Mouse (Mus musculus) cerebellum, adult (tissue): ENCODE data around the gene Stk39.

Experiments used
- ATAC-seq: cut with Nextera tagmentation; 2 replicates; pipeline ENCODE4 v1.9.2; 2017; ENCODE audit warnings: mild to moderate bottlenecking, moderate library complexity, mixed read lengths; ENCODE audit not compliant: insufficient number of reproducible peaks, low FRiP score, low TSS enrichment

The Stk39 gene

DNA sequence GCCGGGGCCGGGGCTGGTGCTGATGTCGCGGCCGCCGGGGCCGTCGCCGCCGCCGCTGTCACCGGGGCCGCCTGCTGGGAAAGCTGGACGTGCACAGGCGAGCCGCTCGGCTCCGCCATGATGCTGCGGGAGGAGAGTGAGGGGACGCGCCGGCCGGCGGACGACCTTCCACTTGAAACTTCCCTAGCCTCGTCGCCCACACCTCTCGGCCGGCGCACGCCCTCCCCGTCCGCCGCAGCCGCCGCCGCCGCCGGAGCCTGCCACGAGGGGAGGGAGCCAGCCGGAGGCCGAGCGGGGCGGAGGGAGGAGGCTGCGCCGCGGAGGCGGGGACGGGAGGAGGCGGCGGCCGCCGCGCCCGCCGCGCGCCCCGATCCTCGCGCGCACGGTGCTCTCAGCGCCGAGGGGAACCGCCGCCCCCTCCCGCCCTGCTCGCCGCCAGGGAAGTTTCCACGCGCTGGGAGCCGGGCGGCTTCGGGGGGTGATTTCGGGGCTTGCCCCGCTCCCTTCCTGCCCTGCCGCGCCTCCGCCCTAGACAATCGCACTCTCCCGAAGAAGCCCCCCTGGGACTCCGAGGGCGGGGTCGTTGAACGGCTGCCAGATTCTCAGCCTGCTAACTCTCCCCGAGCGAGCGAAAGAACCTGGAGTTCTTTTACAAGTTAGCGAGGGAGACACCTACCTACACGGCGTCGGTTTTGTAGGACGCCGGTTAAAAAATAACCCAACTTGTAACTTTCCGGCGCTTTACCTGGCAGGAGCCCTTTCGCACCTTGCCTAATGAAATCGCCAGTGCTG is at the start of gene Stk39:
TSS of gene Stk39 (minus strand) at position 510 of the 792 bp plus-strand sequence.
- peak; percentile 75 for ATAC-seq

GRCm38 (mm10) chr2:68515409-68515808 is 43.3 kb upstream of the Stk39 start:
- ATAC-seq: no peak

GRCm38 (mm10) chr2:68503202-68503601 is 31.1 kb upstream of the Stk39 start:
- ATAC-seq: no peak

GRCm38 (mm10) chr2:68502734-68503133 is 30.7 kb upstream of the Stk39 start:
- ATAC-seq: no peak

DNA sequence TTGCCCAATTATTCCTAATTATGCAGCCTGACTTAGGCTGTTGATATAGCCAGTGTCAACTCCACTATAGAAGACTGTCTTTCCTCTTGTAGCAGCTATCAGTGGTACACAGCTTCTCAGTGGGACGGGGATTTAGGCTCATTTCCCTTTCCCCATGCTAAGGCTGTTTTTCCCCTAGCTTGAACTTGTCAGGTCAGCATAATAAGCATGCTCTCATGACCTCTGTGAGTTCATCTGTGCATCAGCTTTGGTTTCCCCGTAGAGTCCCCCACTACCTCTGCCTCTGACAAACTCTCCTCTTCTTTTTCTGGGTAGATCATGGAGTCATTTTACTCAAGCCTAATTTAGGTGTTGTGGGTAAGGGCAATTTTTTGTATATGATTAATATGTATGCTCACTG is 30.2 kb upstream of the Stk39 start:
- no peak for ATAC-seq

DNA sequence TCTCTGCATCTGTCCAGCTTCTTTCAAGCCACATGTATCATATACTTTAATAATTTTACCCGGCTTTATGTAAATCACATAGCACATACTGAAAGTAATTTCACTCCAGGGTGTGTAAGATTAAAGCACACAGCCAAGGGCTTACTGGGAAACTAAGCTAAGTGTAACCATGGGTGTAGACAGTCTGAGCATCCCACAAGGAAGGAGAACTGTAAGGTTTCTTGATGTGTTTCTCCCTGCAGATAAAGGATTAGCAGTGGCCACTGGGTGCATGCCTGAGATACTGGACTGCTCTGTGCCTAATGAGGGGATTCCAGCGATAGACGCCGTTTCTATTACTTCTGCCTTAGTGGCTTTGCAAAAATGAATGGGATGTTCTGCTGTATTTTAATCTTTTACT is 14.2 kb upstream of the Stk39 start:
- ATAC-seq: no peak

- no peak for ATAC-seq
These were observed 13.1 kb upstream of the Stk39 start for GRCm38 (mm10) chr2:68485141-68485540.

DNA sequence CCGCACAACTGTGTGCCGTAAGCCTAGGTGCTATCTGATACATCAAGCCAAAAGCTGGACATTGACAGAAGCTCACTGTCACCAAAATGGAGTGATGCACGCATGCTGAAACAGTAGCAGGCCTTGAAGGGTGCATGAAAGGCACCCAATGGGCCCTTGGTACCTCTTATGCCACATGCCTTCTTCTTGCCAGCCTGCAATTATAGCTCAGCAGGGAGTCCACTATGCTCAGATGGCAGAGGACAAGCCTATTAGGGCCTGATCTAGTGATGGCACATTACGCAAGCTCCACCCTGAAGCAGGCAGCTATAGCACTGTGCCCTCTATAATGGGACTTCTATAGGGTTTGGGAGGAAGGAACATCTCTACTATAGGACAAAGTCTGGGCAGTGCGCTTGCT is 10.8 kb upstream of the Stk39 start:
- no peak for ATAC-seq

DNA sequence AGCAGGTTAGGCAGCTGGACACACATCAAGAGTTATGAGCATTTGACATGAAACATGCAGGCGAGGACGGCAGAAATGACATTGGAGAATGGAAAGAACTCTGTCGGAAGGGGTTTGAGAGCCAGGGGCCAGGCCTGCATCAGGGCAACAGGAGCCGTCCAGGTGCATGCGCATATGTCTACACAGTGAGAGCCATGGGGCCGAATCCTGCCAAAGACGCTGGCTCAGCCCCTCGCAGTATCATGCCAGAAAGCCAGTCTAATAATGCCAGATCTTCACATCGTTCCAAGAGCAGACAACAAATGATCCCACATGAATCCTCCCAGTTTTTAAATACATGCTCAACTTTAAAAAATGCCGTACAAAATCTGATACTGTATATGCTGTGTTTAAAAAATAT is 7.8 kb upstream of the Stk39 start:
- peak; percentile 95 for ATAC-seq

GRCm38 (mm10) chr2:68472921-68473320 is 853 bp upstream of the Stk39 start:
- ATAC-seq: no peak

DNA sequence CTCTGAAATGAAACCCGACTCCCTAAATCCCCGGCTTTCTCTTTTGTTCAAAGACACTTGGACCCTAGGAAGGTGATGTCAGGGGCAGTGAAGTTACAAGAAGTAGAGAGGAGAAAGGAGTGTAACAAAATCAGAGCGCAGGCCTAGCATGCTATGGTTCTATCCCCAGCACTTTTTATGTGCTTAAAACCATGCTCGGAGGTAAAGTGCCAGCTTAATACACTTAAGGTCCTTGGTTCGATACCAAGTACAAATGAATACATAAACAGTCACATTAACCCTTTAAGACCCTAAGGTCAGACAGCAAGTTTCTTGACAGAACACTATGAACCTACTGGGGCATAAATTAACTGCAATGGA is 463 bp upstream of the Stk39 start:
- ATAC-seq: no peak

DNA sequence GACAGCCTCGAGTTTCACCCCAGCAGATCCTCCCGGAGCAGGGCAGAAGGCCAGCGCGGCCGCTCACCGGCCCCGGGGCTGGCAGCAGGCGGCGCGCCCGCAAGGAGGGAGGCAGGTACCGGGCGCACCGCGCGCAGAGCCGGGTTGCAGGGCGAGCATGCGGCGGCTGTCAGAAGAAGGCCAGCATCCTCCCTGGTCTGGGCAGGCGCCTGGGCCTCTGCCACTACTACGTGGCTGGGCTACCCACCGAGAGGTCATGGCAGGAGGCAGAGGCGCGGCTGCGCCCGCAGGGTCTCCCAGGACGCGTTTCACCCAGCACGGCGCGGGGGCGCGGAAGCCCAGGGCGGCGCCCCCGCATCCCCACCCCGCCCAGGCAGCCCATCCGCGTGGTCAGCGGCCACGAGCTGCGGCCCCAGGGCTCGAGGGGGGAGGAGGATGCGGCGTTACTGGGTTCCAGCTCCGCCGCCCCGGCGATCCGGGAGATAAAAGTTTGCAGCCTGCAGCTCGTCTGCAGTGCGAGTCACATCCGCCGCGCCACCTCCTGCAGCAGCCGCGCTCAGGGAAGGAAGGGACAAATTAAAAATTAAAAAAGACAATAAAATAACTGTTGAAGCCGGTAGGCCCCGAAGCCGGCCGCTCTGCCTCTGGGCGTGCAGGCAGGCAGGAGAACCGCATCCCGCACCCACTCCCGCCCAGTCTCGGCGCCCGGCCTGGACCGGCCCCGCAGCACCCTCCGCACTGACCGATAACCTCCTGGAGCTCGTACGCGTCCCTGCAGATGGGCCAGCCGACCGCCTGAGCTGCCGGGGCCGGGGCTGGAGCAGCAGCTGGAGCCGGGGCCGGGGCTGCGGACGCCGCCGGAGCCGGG is 943 bp downstream of the Stk39 start:
- ATAC-seq: peak; percentile 59

GRCm38 (mm10) chr2:68469491-68469890 is 2.6 kb downstream of the Stk39 start:
- no peak for ATAC-seq

DNA sequence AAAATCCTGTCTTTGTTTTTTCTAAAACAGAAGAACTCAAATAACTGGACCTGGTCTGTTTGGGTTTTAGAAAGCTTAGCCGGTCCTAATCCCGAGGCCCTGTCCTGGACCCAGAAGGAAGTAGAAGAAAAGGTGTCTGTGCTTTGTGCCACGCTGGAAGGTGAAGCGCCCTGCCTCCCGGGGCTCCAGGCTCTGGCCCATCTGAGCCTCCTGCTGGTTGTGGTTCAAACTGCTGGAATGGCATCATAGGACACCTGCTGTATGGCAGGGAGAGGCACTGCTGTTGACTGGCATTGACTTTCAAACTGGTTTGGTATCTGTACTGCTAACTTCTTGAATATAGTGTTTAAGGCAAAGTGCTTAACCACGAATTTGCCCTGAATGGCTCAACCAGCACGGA is 3.4 kb downstream of the Stk39 start:
- ATAC-seq: no peak

- ATAC-seq: no peak
These were observed 3.8 kb downstream of the Stk39 start for GRCm38 (mm10) chr2:68468259-68468658.

GRCm38 (mm10) chr2:68467085-68467978 is 4.7 kb downstream of the Stk39 start:
- ATAC-seq: no peak

DNA sequence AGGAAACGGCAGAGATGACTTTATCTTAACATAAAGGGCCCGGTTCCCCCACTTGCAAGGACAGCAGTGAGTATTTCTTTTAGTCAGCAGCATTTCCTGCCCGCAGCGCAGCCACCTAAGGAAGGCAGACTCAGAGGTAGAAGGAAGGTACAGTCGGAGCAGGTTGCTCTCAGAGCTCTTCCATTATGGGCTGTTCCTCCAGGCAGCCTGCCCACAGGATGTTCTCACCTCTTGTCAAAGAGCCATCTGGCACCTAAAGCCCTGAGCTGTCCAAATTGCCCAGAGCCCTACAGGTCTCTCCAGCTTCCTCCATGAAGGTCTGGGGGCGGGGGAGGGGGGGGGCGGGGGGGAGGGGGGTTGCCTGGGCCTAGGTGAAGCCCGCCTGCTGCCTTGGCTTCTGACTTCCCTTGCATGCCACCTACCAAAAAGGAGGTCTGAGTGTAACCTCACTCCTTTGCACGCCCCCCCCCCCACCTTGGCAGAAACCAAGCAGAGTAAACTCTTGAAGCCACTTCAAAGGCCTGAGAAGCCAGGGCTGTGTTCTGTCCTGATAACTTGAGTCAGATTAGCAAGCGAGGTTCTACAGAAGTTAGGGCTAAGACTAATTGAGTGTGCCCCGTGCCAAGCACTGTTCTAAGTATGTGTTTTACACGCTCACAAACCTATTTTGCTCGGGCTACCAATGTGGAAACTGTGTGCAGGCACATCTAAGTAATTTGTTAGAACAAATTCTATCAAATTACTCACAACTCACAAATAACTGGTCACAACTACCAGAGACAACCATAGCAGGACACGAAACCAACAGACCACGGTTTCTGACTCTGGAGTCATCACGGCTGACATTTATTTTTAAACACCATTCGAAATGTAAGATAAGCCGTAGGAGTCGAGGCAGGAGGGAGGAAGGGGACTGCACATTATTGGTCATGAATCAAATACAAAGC is 5.7 kb downstream of the Stk39 start:
- peak; percentile 87 for ATAC-seq

GRCm38 (mm10) chr2:68465266-68466123 is 6.6 kb downstream of the Stk39 start:
- peak; percentile 8 for ATAC-seq

DNA sequence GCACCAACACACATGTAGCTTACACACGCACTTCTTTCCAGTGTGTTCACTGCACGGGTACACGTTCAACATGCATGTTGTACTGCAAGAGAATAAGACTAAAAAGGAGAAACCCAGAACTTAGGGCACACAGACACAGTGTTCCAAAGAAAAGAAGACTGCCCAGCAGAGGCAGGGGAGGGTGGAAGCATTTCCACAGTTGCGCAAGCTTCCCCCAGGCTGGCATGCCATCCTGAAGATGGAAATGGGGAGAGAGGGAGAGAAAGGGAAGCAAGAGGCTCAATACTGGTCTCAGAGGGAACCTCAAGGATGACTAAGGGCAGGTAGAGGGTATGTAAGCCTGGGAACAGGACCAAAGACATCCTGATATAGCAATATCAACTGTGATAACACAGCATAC is 7.6 kb downstream of the Stk39 start:
- no peak for ATAC-seq
